ENCODE assay signal across 21 mouse cellular contexts in the genomic region with DNA sequence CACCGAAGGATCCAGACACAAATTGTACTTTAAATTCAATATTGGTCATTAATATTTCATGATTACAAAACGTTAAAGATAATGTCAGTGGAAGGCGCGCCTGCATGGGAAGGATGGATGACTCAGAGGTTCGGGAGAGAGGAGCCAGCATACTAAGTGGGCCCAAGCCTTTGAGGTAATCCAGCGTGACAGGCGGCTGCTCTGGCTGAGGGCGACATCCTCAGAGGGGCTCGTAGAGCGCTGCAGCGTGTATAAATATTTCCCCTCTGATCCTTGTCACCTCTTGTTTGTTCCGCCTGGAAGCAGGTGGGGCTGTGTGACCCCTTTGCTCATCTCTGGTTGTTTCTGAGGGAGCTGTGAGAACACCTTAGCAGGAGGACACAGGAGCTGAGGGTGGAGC. TPM values are rescaled to one million over a fixed set of nuclear protein-coding genes. Genes with fewer than 3 reads are reported as not detected.
A peak's percentile ranks its signal among the peaks of the same experiment; 100 is the strongest.
DNase-seq lines count a peak whose midpoint lies in the region; ATAC-seq and TF ChIP-seq lines count a peak whose summit lies in the region.
"Had no signal": no experiment of that assay in that cellular context is flagged by ENCODE, and none has a peak within 500 bp of the region (broad histone marks: within the 10 kb centered on the region; RNA-seq: fewer than 3 reads in every experiment).

No protein-coding gene starts in this region.

- no peaks in the 10 kb centered on the region; the same call in 1 of the 2 replicates for H3K36me3 ChIP-seq in forebrain, embryonic 12.5 days (replicated peaks)
- H3K36me3 ChIP-seq in forebrain, embryonic 15.5 days, result no peaks in the 10 kb centered on the region
- no peaks in the 10 kb centered on the region for H3K36me3 ChIP-seq in intestine, postnatal 0 days (ENCODE audit: control insufficient read depth, insufficient read depth)
- H3K36me3 ChIP-seq: heart, embryonic 15.5 days; limb, embryonic 15.5 days; stomach, embryonic 15.5 days had no signal

- peaks cover 91% of the 10 kb centered on the region for H3K4me1 ChIP-seq in forebrain, embryonic 12.5 days
- H3K4me1 ChIP-seq in forebrain, embryonic 15.5 days, result peaks cover 38% of the 10 kb centered on the region
- H3K4me1 ChIP-seq in intestine, postnatal 0 days (replicated peaks; ENCODE audit: control insufficient read depth, insufficient read depth, low read length), result no peaks in the 10 kb centered on the region

- no peak overlapping the region for H3K4me3 ChIP-seq in forebrain, embryonic 12.5 days (replicated peaks)
- H3K4me3 ChIP-seq in forebrain, embryonic 15.5 days, result no peak overlapping the region
- H3K4me3 ChIP-seq in intestine, postnatal 0 days (ENCODE audit: low read depth, low read length), result no peak overlapping the region
- H3K4me3 ChIP-seq: heart, embryonic 15.5 days; limb, embryonic 15.5 days; stomach, embryonic 15.5 days had no signal

- TF ChIP-seq CTCF in intestine, postnatal 0 days (IDR thresholded peaks at IDR 0.05; ENCODE audit: low read depth), result no peak

- no peak for ATAC-seq in forebrain, embryonic 12.5 days (ENCODE audit: low FRiP score)
- no peak for ATAC-seq in forebrain, embryonic 15.5 days (replicated peaks)
- no peak for ATAC-seq in inflammation-experienced regulatory T-cells, adult 6 months
- no peak for ATAC-seq in intestine, postnatal 0 days
- ATAC-seq: liver, postnatal 0 days had no signal

- no peak overlapping the region for H3K4me2 ChIP-seq in forebrain, embryonic 12.5 days
- H3K4me2 ChIP-seq in forebrain, embryonic 15.5 days (replicated peaks), result no peak overlapping the region
- H3K4me2 ChIP-seq in intestine, postnatal 0 days (replicated peaks; ENCODE audit: low read depth), result no peak overlapping the region
- H3K4me2 ChIP-seq: heart, embryonic 15.5 days; limb, embryonic 15.5 days; stomach, embryonic 15.5 days had no signal

- H3K27me3 ChIP-seq in forebrain, embryonic 12.5 days, result no peaks in the 10 kb centered on the region; the same call in none of the 2 replicates
- H3K27me3 ChIP-seq in forebrain, embryonic 15.5 days, result no peaks in the 10 kb centered on the region
- H3K27me3 ChIP-seq in intestine, postnatal 0 days (replicated peaks; ENCODE audit: control insufficient read depth, insufficient read depth, low read length), result 0 out of 2 replicates have a peak, but pooled peaks cover 6% of the 10 kb centered on the region
- H3K27me3 ChIP-seq: stomach, embryonic 15.5 days had no signal

- no peaks in the 10 kb centered on the region for H3K9me3 ChIP-seq in forebrain, embryonic 12.5 days
- no peaks in the 10 kb centered on the region for H3K9me3 ChIP-seq in forebrain, embryonic 15.5 days
- H3K9me3 ChIP-seq in intestine, postnatal 0 days (ENCODE audit: control insufficient read depth), result no peaks in the 10 kb centered on the region
- H3K9me3 ChIP-seq: heart, embryonic 15.5 days; limb, embryonic 15.5 days; stomach, embryonic 15.5 days had no signal

- H3K27ac ChIP-seq in forebrain, embryonic 12.5 days, result no peak overlapping the region
- H3K27ac ChIP-seq in forebrain, embryonic 15.5 days (replicated peaks), result no peak overlapping the region
- H3K27ac ChIP-seq in intestine, postnatal 0 days (ENCODE audit: low read depth, low read length), result no peak overlapping the region
- H3K27ac ChIP-seq: heart, embryonic 15.5 days; limb, embryonic 15.5 days; stomach, embryonic 15.5 days had no signal

- DNase-seq in embryo, embryonic 11 days, result peak; percentile 59
- peak; percentile 64 for DNase-seq in mesoderm, embryonic 11.5 days (ENCODE audit: low read depth, low spot score)
- DNase-seq in retina, embryonic 14.5 days (ENCODE audit: low spot score), result peak; percentile 86
- no peak for DNase-seq in spleen, postnatal 14 days (ENCODE audit: low spot score in 2 of 2)
- DNase-seq: adrenal gland, adult 2 months; cerebellum, adult 9-11 months; heart, adult 11 months; layer of hippocampus, adult 9-11 months; liver, postnatal 0 days; right cerebral cortex, adult 18-20 months; thymus, postnatal 14 days had no signal

- H3K9ac ChIP-seq in forebrain, embryonic 12.5 days, result peak overlapping the region; percentile 0; the same call in 1 of the 2 replicates
- H3K9ac ChIP-seq in forebrain, embryonic 15.5 days (replicated peaks), result no peak overlapping the region
- H3K9ac ChIP-seq in intestine, postnatal 0 days (ENCODE audit: low read depth, low read length), result no peak overlapping the region
- H3K9ac ChIP-seq: heart, embryonic 15.5 days; limb, embryonic 15.5 days; liver, postnatal 0 days; stomach, embryonic 15.5 days had no signal

- WGBS in forebrain, embryonic 12.5 days, result 31% methylated on average over 12 of the region's 12 CpGs
- WGBS in forebrain, embryonic 15.5 days, result 37% methylated on average over 12 of the region's 12 CpGs
- WGBS in intestine, postnatal 0 days, result 33% methylated on average over 12 of the region's 12 CpGs

RNA-seq across cellular contexts. Expression of a gene that starts 40.9 kb away (rescaled TPM):
- polyA plus RNA-seq in forebrain, embryonic 12.5 days (2016; fragmentation: Nextera tagmentation; extraction: Ambion mirVana), result not detected in 2 replicates
- not detected in 2 replicates for polyA plus RNA-seq in forebrain, embryonic 15.5 days (2015; fragmentation: Nextera tagmentation; extraction: Ambion mirVana)
- polyA plus RNA-seq in inflammation-experienced regulatory T-cells, adult 6 months (2017; shearing (Covaris generic)), result not detected
- not detected in 2 replicates for polyA plus RNA-seq in intestine, postnatal 0 days (2015; fragmentation: Nextera tagmentation; extraction: Ambion mirVana)
- polyA plus RNA-seq: adrenal gland, adult 2 months; embryonic facial prominence, embryonic 11.5 days; heart, embryonic 15.5 days; intestine, embryonic 14.5 days; kidney, embryonic 16.5 days; limb, embryonic 15.5 days; liver, postnatal 0 days; stomach, embryonic 15.5 days had no signal

Comparison
In these comparisons a context has a peak if more than half of its experiments do, and no peak if none do; other contexts are left out.
1. DNase-seq: peak in embryo, embryonic 11 days (single experiment), mesoderm, embryonic 11.5 days (single experiment) and retina, embryonic 14.5 days (single experiment); none in spleen, postnatal 14 days (0 of 2).